Mouse (Mus musculus) intestine, postnatal 0 days (tissue): ENCODE measurements around the gene Borcs6. TPM values are rescaled to one million over a fixed set of nuclear protein-coding genes. Genes with fewer than 3 reads are reported as not detected.
A peak's percentile ranks its signal among the peaks of the same experiment; 100 is the strongest.
"Not testable (repeated sequence)": the region's sequence is repeated elsewhere in the genome, so short reads cannot be mapped to it uniquely, and the experiment has no call there.

Experiments used
- ATAC-seq: fragments of 200-750 bp; cut with Nextera tagmentation; 2 replicates; pipeline ENCODE4 v1.8.0; 2017; ENCODE audit warnings: mild to moderate bottlenecking, moderate TSS enrichment, moderate library complexity
- H3K27ac ChIP-seq: fragments of 300-500 bp; sonication (generic); 2 replicates; pipeline ENCODE4 v1.5.1; 2014; ENCODE audit warnings: mild to moderate bottlenecking, low read depth, low read length, moderate library complexity
- H3K27me3 ChIP-seq: fragments of 300-500 bp; sonication (generic); replicated peaks from 2 replicates; pipeline ENCODE4 v1.6.1; 2014; ENCODE audit warnings: low read length, mixed read lengths; ENCODE audit not compliant: control insufficient read depth, insufficient read depth
- H3K36me3 ChIP-seq: fragments of 300-500 bp; sonication (generic); 2 replicates; pipeline ENCODE4 v1.6.1; 2014; ENCODE audit warnings: mild to moderate bottlenecking, moderate library complexity; ENCODE audit not compliant: control insufficient read depth, insufficient read depth
- H3K4me1 ChIP-seq: fragments of 300-500 bp; sonication (generic); replicated peaks from 2 replicates; pipeline ENCODE4 v1.6.1; 2014; ENCODE audit warnings: antibody characterized with exemption, low read length, mixed read lengths; ENCODE audit not compliant: control insufficient read depth, insufficient read depth
- H3K4me2 ChIP-seq: fragments of 300-500 bp; sonication (generic); replicated peaks from 2 replicates; pipeline ENCODE4 v1.6.1; 2014; ENCODE audit warnings: low read depth, mild to moderate bottlenecking, moderate library complexity
- H3K4me3 ChIP-seq: fragments of 300-500 bp; sonication (generic); 2 replicates; pipeline ENCODE4 v1.5.1; 2014; ENCODE audit warnings: low read depth, low read length
- H3K9ac ChIP-seq: fragments of 300-500 bp; sonication (generic); 2 replicates; pipeline ENCODE4 v1.6.1; 2014; ENCODE audit warnings: mild to moderate bottlenecking, low read depth, low read length
- H3K9me3 ChIP-seq: fragments of 300-500 bp; sonication (generic); 2 replicates; pipeline ENCODE4 v1.6.1; 2016; ENCODE audit warnings: mixed run types; ENCODE audit not compliant: control insufficient read depth
- CTCF ChIP-seq: sonication (generic); IDR thresholded peaks from 2 replicates; pipeline ENCODE4 v1.5.1; 2016; ENCODE audit warnings: low read depth, mild to moderate bottlenecking, control low read depth, antibody characterized with exemption, moderate library complexity
- WGBS: fragments of 180-500 bp; shearing (Covaris S2); extraction: QIAGEN DNeasy Blood & Tissue Kit; methylation state at CpG from one replicate; pipeline ENCODE4 v1.1.7; 2014; 5-methylcytosine and 5-hydroxymethylcytosine counted together
- polyA plus RNA-seq: library from polyadenylated mRNA; unstranded; fragments of >200 nt; fragmentation: Nextera tagmentation; extraction: Ambion mirVana; gene quantifications from 2 replicates; pipeline ENCODE4 v1.2.1, GENCODE M21; 2015

Borcs6 gene
- 13.4 and 13.8 TPM in 2 replicates for polyA plus RNA-seq

GRCm38 (mm10) chr11:69059357-69059974, at the start of gene Borcs6:
Borcs6 (plus strand) TSS chr11:69059717.
- H3K9me3 ChIP-seq = no peaks in the 10 kb centered on the region
- H3K9ac ChIP-seq = peak within 1 kb of the TSS; percentile 83
- ATAC-seq = peak; percentile 92
- WGBS = under 1% methylated on average over 64 of the region's 64 CpGs
- H3K4me1 ChIP-seq = 0 out of 2 replicates have a peak, but pooled peaks cover 7% of the 10 kb centered on the region
- TF ChIP-seq CTCF = no peak
- peak within 1 kb of the TSS; percentile 95 for H3K4me2 ChIP-seq
- no peaks in the 10 kb centered on the region for H3K27me3 ChIP-seq
- peak within 1 kb of the TSS; percentile 86 for H3K27ac ChIP-seq
- peak within 1 kb of the TSS; percentile 80 for H3K4me3 ChIP-seq
- H3K36me3 ChIP-seq = no peaks in the 10 kb centered on the region

- no peak overlapping the region for H3K9ac ChIP-seq
- H3K27me3 ChIP-seq = no peaks in the 10 kb centered on the region
- H3K4me2 ChIP-seq = no peak overlapping the region
- H3K9me3 ChIP-seq = no peaks in the 10 kb centered on the region
- no peak overlapping the region for H3K27ac ChIP-seq
- no peak for TF ChIP-seq CTCF
- H3K4me1 ChIP-seq = peaks cover 2% of the 10 kb centered on the region; the same call in 1 of the 2 replicates
- no peak overlapping the region for H3K4me3 ChIP-seq
- H3K36me3 ChIP-seq = no peaks in the 10 kb centered on the region
- 86% methylated on average over 15 of the region's 15 CpGs for WGBS
- ATAC-seq = no peak
Measured at GRCm38 (mm10) chr11:69010400-69011323, 48.9 kb upstream of the Borcs6 start.

- H3K36me3 ChIP-seq, H3K9me3 ChIP-seq, H3K27me3 ChIP-seq, H3K9ac ChIP-seq, H3K4me1 ChIP-seq, ATAC-seq: not testable (repeated sequence)
- Histone ChIP-seq H3K4me3 (peak overlapping the region; percentile 50), H3K4me2 (peak overlapping the region; percentile 70), H3K27ac (peak overlapping the region; percentile 95; the same call in 1 of the 2 replicates)
- peak; percentile 28; the same call in 1 of the 2 replicates for TF ChIP-seq CTCF
- WGBS = 67% methylated on average over 2 of the region's 2 CpGs
Measured at GRCm38 (mm10) chr11:69011445-69011844, 48.1 kb upstream of the Borcs6 start.

GRCm38 (mm10) chr11:69012071-69012601, 47.4 kb upstream of the Borcs6 start:
- Histone ChIP-seq H3K9ac (peak overlapping the region; percentile 65), H3K27ac (peak overlapping the region; percentile 95), H3K4me3 (peak overlapping the region; percentile 50), H3K36me3 (no peaks in the 10 kb centered on the region), H3K9me3 (no peaks in the 10 kb centered on the region), H3K27me3 (no peaks in the 10 kb centered on the region), H3K4me2 (peak overlapping the region; percentile 70), H3K4me1 (peaks cover 8% of the 10 kb centered on the region; the same call in 1 of the 2 replicates)
- no peak for TF ChIP-seq CTCF
- peak; percentile 64 for ATAC-seq
- WGBS = under 1% methylated on average over 18 of the region's 18 CpGs

GRCm38 (mm10) chr11:69015644-69016441, 43.7 kb upstream of the Borcs6 start, which contains the start of gene Ctc1:
Ctc1 (plus strand) TSS chr11:69015911.
- no peaks in the 10 kb centered on the region for H3K9me3 ChIP-seq
- H3K27me3 ChIP-seq = no peaks in the 10 kb centered on the region
- H3K4me2 ChIP-seq = peak within 1 kb of the TSS; percentile 74
- 0 out of 2 replicates have a peak, but pooled peaks cover 5% of the 10 kb centered on the region for H3K4me1 ChIP-seq
- peak; percentile 80 for TF ChIP-seq CTCF
- peak within 1 kb of the TSS; percentile 57 for H3K4me3 ChIP-seq
- WGBS = 1% methylated on average over 38 of the region's 38 CpGs
- H3K27ac ChIP-seq = peak within 1 kb of the TSS; percentile 47; the same call in 1 of the 2 replicates
- peak; percentile 91 for ATAC-seq
- H3K9ac ChIP-seq = peak within 1 kb of the TSS; percentile 63
- no peaks in the 10 kb centered on the region for H3K36me3 ChIP-seq
